Mouse (Mus musculus) liver, adult 2 months (tissue): ENCODE results near the gene Fam107a.

Experiments
- CTCF ChIP-seq: fragments of 200-500 bp; IDR thresholded peaks from 2 replicates; pipeline ENCODE4 v1.5.1; 2011; ENCODE audit warnings: low read depth, low read length, control low read depth
- POLR2A ChIP-seq: fragments of 200-500 bp; IDR thresholded peaks from 2 replicates; pipeline ENCODE4 v1.6.1; 2011; ENCODE audit warnings: low read length, control low read depth; ENCODE audit not compliant: insufficient read depth; ENCODE audit errors: extremely low read depth

- TF ChIP-seq POLR2A (no peak), CTCF (no peak)
These were observed 13.7 kb downstream of the Fam107a start for GRCm38 (mm10) chr14:8304082-8304481.
